Mouse (Mus musculus) liver, embryonic 14.5 days (tissue): ENCODE data around the gene Arhgap30. TPM values are rescaled to one million over a fixed set of nuclear protein-coding genes. Genes with fewer than 3 reads are reported as not detected.

Experiments
- ATAC-seq: fragments of 200-750 bp; cut with Nextera tagmentation; 2 replicates; pipeline ENCODE4 v1.8.0; 2017; ENCODE audit warnings: moderate number of reproducible peaks, mild to moderate bottlenecking, moderate library complexity; ENCODE audit not compliant: insufficient read depth
- DNase-seq, 3 experiments: peaks; one replicate each; pipeline ENCODE4 v3.0.0-alpha.2; 2012 to 2013; ENCODE audit warnings: low read depth in 3 of 3, low spot score in 3 of 3
- H3K27ac ChIP-seq: fragments of 300-500 bp; sonication (generic); 2 replicates; pipeline ENCODE4 v1.5.1; 2014; ENCODE audit warnings: moderate library complexity, mild to moderate bottlenecking, control low read depth, inconsistent platforms
- H3K27me3 ChIP-seq: fragments of 300-500 bp; sonication (generic); 2 replicates; pipeline ENCODE4 v1.6.1; 2014; ENCODE audit warnings: mild to moderate bottlenecking, low read length, moderate library complexity; ENCODE audit not compliant: control insufficient read depth, insufficient read depth
- H3K36me3 ChIP-seq: fragments of 300-500 bp; sonication (generic); replicated peaks from 2 replicates; pipeline ENCODE4 v1.6.1; 2014; ENCODE audit warnings: low read depth; ENCODE audit not compliant: control insufficient read depth, insufficient read depth
- H3K4me1 ChIP-seq, 2 experiments: fragments of 200-500 bp in 1 of 2; fragments of 300-500 bp in 1 of 2; sonication (generic) in 1 of 2; replicated peaks; 2 replicates each; pipeline ENCODE4 v1.6.1; 2012 to 2014; ENCODE audit warnings: antibody characterized with exemption in 1 of 2, inconsistent platforms in 1 of 2, low read length in 1 of 2; ENCODE audit not compliant: control insufficient read depth in 2 of 2, insufficient read depth in 2 of 2
- H3K4me2 ChIP-seq: fragments of 300-500 bp; sonication (generic); 2 replicates; pipeline ENCODE4 v1.6.1; 2014; ENCODE audit warnings: low read depth, mild to moderate bottlenecking, control low read depth, moderate library complexity
- H3K4me3 ChIP-seq, 2 experiments: fragments of 200-500 bp in 1 of 2; fragments of 300-500 bp in 1 of 2; sonication (generic) in 1 of 2; 2 replicates each; pipeline ENCODE4 v1.5.1; 2012 to 2014; ENCODE audit warnings: low read depth in 2 of 2, low read length in 2 of 2, mild to moderate bottlenecking in 2 of 2, control low read depth in 1 of 2, inconsistent platforms in 1 of 2, moderate library complexity in 1 of 2; ENCODE audit not compliant: insufficient read depth in 1 of 2
- H3K9ac ChIP-seq: fragments of 300-500 bp; sonication (generic); replicated peaks from 2 replicates; pipeline ENCODE4 v1.6.1; 2014; ENCODE audit warnings: mild to moderate bottlenecking, control low read depth, moderate library complexity
- H3K9me3 ChIP-seq: fragments of 300-500 bp; sonication (generic); 2 replicates; pipeline ENCODE4 v1.6.1; 2016; ENCODE audit warnings: low read length, mixed read lengths; ENCODE audit not compliant: control insufficient read depth
- CTCF ChIP-seq: IDR thresholded peaks from 2 replicates; pipeline ENCODE4 v1.5.1; 2016; ENCODE audit warnings: antibody characterized with exemption, low read depth, control low read depth
- EP300 ChIP-seq: IDR thresholded peaks from 2 replicates; pipeline ENCODE4 v1.6.1; 2016; ENCODE audit warnings: antibody characterized with exemption, low read depth
- WGBS: fragments of 180-500 bp; shearing (Covaris S2); extraction: QIAGEN DNeasy Blood & Tissue Kit; methylation state at CpG from one replicate; pipeline ENCODE4 v1.1.7; 2014; ENCODE audit not compliant: insufficient replicate concordance; 5-methylcytosine and 5-hydroxymethylcytosine counted together
- polyA plus RNA-seq, 2 experiments: library from polyadenylated mRNA; depleted of rRNA in 1 of 2; stranded (reverse) in 1 of 2; unstranded in 1 of 2; fragments of >200 nt; fragmentation: Nextera tagmentation in 1 of 2; extraction: Ambion mirVana in 1 of 2; gene quantifications; 2 replicates each; pipeline versions ENCODE4 v1.2.1 to v1.2.3; 2012 to 2014

The Arhgap30 gene
- polyA plus RNA-seq, 2 experiments = 1.8 to 3.0 TPM

DNA sequence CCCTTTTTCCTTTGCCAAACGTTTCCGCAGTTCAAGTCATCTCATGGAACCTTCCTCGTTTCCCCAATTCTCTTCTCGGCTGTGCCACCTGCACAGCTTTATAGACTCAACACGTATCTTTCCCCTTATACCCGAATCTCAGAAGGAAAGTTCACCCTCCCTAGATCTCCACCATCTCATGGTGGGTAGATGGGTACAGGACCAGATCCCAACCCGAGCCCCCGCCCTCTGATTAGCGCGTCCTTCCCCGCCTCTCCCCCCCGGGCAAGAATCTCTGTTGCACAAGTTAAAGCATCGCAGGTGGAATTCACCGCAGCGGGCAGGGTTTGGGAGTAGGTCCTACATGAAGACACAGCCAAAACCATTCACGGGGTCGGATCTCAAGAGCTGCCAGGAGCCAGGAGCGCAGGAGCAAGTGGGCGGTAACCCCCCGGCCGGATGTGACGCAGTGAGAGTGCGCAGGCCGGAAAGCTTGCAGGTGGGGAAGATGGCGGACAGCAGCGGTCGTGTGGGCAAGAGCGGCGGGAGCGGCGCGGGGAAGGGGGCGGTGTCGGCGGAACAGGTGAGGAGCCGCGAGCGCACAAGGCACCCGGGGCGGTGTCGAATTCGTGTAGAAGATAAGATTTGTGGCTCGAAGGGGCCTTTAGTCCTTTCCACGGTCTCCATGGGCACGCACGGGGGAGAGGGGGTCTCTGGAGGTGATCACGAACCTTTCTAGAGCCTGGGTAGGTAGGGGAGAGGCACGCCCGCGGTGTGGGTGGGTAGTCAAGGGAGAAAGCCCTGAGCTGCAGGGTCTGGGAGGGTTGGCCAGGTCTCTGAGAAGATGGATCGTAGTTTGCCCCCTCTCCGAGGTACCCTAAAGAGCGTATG is 43.3 kb upstream of the Arhgap30 start, which contains the start of the genes Nit1 and Pfdn2:
Nit1 (minus strand) TSS at position 422 of the 870 bp plus-strand sequence.
Pfdn2 (plus strand) TSS at position 446 of the 870 bp plus-strand sequence.
- H3K4me1 ChIP-seq = peaks cover 0 to 6% of the 10 kb centered on the region in 2 experiments; a peak in 3 of 4 replicates
- DNase-seq (peak; percentile 76 to 84 (median 79)), ATAC-seq (peak; percentile 90)
- H3K36me3 ChIP-seq = peaks cover 10% of the 10 kb centered on the region
- 2% methylated on average over 53 of the region's 53 CpGs for WGBS
- peak within 1 kb of the TSS; percentile 77 to 82 for H3K4me3 ChIP-seq
- peak within 1 kb of the TSS; percentile 76 for H3K9ac ChIP-seq
- H3K27me3 ChIP-seq = no peaks in the 10 kb centered on the region
- H3K4me2 ChIP-seq = peak within 1 kb of the TSS; percentile 76
- H3K9me3 ChIP-seq = no peaks in the 10 kb centered on the region; the same call in 1 of the 2 replicates
- H3K27ac ChIP-seq = peak within 1 kb of the TSS; percentile 32
- no peak for TF ChIP-seq EP300
- no peak for TF ChIP-seq CTCF

DNA sequence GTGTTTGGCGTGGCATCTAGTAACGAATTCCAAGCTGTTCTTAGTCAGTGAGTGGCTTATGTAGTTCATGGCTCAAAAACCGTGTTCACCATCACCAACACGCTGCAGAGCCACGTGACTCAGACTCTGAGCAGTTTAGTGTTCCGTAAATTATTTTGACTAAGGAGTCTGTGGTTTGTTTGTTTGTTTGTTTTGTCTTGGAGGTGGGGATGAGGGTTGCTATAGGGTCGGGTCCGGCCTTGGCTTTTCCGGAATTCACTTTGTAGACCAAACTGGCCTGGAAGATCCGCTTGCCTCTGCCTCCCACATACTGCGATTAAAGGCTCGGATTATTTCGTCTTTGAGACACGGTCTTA is 42.7 kb upstream of the Arhgap30 start:
- Histone ChIP-seq H3K4me3 (peak overlapping the region; percentile 77 to 82), H3K4me1 (peaks cover 0 to 6% of the 10 kb centered on the region in 2 experiments; a peak in 3 of 4 replicates), H3K27me3 (no peaks in the 10 kb centered on the region), H3K27ac (peak overlapping the region; percentile 32), H3K9ac (peak overlapping the region; percentile 76), H3K9me3 (no peaks in the 10 kb centered on the region; the same call in 1 of the 2 replicates), H3K36me3 (peaks cover 8% of the 10 kb centered on the region), H3K4me2 (peak overlapping the region; percentile 76)
- no peak for DNase-seq
- peak; percentile 41; the same call in 1 of the 2 replicates for ATAC-seq
- no peak for TF ChIP-seq CTCF
- 0% methylated on average over 14 of the region's 14 CpGs for WGBS

DNA sequence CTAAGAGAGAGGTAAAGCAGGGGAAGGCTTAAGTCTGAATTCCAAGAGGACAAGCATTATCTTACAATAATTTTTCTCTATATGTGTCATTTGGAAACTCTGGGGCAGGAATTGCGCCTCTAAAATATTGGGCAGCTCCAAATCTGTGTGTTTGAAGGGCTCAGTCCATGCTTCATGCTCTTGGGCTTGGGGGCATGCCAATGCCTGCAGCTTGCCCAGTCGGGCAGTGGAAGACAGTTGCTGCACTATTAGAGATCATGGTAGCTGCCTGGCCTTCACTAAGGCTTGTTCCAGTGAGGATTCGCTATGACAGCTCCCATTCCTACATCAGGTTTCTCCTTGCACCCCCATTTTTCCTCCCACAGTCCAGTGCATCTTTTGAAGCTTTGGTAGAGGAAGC is 40.1 kb upstream of the Arhgap30 start:
- Histone ChIP-seq H3K27me3 (no peaks in the 10 kb centered on the region), H3K4me2 (no peak overlapping the region), H3K27ac (no peak overlapping the region), H3K4me3 (no peak overlapping the region), H3K36me3 (no peaks in the 10 kb centered on the region), H3K9me3 (no peaks in the 10 kb centered on the region; the same call in 1 of the 2 replicates), H3K9ac (no peak overlapping the region), H3K4me1 (peaks cover 0 to 6% of the 10 kb centered on the region in 2 experiments; a peak in 3 of 4 replicates)
- TF ChIP-seq EP300 = no peak
- TF ChIP-seq CTCF = no peak
- ATAC-seq (no peak), DNase-seq (no peak)
- WGBS = 73% methylated on average over 3 of the region's 3 CpGs

DNA sequence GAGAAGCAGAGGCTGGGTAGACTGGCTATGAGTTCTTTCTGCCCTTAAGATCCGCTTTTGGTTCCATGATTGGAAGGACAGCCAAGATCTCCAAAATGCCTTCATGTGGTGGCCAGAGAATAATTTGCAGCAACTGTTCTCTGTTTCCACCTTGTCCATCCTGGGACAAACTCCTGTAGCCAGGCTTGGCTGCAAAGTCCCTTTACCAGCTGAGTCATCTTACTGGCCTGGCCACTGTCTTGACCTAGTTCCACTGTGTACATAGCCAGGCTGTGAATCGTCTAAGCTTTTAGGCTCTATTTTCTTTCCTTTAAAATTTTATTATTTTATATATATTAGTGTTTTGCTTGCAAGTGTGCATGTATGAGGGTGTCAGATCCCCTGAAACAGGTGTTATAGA is 39.5 kb upstream of the Arhgap30 start:
- Histone ChIP-seq H3K4me1 (peaks cover 0 to 6% of the 10 kb centered on the region in 2 experiments; a peak in 3 of 4 replicates), H3K27ac (no peak overlapping the region), H3K9ac (no peak overlapping the region), H3K27me3 (no peaks in the 10 kb centered on the region), H3K9me3 (no peaks in the 10 kb centered on the region; the same call in 1 of the 2 replicates), H3K4me2 (no peak overlapping the region), H3K4me3 (no peak overlapping the region), H3K36me3 (no peaks in the 10 kb centered on the region)
- TF ChIP-seq CTCF = no peak
- no peak for TF ChIP-seq EP300
- no peak for DNase-seq
- no peak for ATAC-seq
- 71% methylated on average over 2 of the region's 2 CpGs for WGBS

DNA sequence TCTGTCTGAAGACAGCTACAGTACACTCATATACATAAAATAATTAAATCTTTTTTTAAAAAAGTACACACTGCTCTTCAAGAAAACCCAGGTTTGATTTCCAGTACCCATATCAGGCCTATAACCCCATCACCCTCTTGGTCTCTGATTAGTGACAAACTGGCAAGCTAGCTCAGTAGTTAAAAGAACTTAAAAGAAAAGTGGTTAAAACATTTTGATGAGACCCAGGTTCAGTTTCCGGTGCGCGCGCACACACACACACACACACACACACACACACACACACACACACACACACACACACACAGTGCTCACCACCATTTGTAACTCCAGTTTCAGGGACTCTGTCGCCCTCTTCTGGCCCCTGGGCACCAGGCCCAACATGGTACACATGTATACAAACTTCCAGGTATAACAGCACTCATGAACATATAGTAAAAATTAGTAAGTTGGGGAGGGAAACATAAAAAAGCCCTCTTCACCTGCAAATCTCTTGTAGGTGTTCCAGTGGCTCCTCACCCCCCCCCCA is 32.9 kb upstream of the Arhgap30 start:
- H3K27ac ChIP-seq = no peak overlapping the region
- H3K27me3 ChIP-seq = no peaks in the 10 kb centered on the region
- H3K4me3 ChIP-seq = no peak overlapping the region
- no peaks in the 10 kb centered on the region for H3K9me3 ChIP-seq
- TF ChIP-seq EP300 = no peak
- peak; percentile 84 for TF ChIP-seq CTCF
- DNase-seq = peak in 1 of 3 experiments; percentile 36
- peaks cover 2 to 4% of the 10 kb centered on the region in 2 experiments; a peak in 3 of 4 replicates for H3K4me1 ChIP-seq
- peaks cover 4% of the 10 kb centered on the region; the same call in 1 of the 2 replicates for H3K36me3 ChIP-seq
- WGBS = 59% methylated on average over 5 of the region's 5 CpGs
- H3K4me2 ChIP-seq = no peak overlapping the region
- no peak overlapping the region for H3K9ac ChIP-seq
- no peak for ATAC-seq
